Mouse (Mus musculus) gastrocnemius, postnatal 25 days (tissue): ENCODE measurements around the gene Cwc25. TPM values are rescaled to one million over a fixed set of nuclear protein-coding genes. Genes with fewer than 3 reads are reported as not detected.

ENCODE experiments used
- DNase-seq: peaks from one replicate; pipeline ENCODE4 v3.0.0; 2022
- long read RNA-seq, 2 experiments: library from polyadenylated mRNA; stranded (forward); transcript quantifications; one replicate each; pipeline ENCODE4 v2.0.0; 2021
- total RNA-seq, 2 experiments: library from RNA; stranded (reverse); gene quantifications; 1 replicate in 1 of 2; 2 replicates in 1 of 2; pipeline ENCODE4 v1.2.3; 2021

Cwc25 gene
- total RNA-seq: 1 to 10 TPM; 4.9 to 6.4 TPM
- long read RNA-seq, experiment 1, partial matches to known transcripts: 0 of 7 reads
- long read RNA-seq, experiment 1, other reads (novel, unspliced or antisense): 3 of 7 reads
- long read RNA-seq, experiment 2, partial matches to known transcripts: 0 of 3 reads
- long read RNA-seq, experiment 2, other reads (novel, unspliced or antisense): 1 of 3 reads

- peak; percentile 90 for DNase-seq
Measured at GRCm38 (mm10) chr11:97766154-97766881, at the start of gene Cwc25. TSS of gene Cwc25 (minus strand) at chr11:97766556.

GRCm38 (mm10) chr11:97815736-97816135, 49.4 kb upstream of the Cwc25 start:
- DNase-seq: no peak

- no peak for DNase-seq
Measured at GRCm38 (mm10) chr11:97813746-97814515, 47.6 kb upstream of the Cwc25 start.

GRCm38 (mm10) chr11:97813085-97813484, 46.7 kb upstream of the Cwc25 start:
- DNase-seq: no peak

GRCm38 (mm10) chr11:97812491-97812921, 46.1 kb upstream of the Cwc25 start:
- DNase-seq: no peak

- no peak for DNase-seq
Measured at GRCm38 (mm10) chr11:97811569-97812362, 45.4 kb upstream of the Cwc25 start.

- no peak for DNase-seq
Measured at GRCm38 (mm10) chr11:97810970-97811369, 44.6 kb upstream of the Cwc25 start.

GRCm38 (mm10) chr11:97810356-97810755, 44.0 kb upstream of the Cwc25 start:
- DNase-seq: no peak

- DNase-seq: no peak
Measured at GRCm38 (mm10) chr11:97809235-97810121, 43.1 kb upstream of the Cwc25 start.

GRCm38 (mm10) chr11:97808621-97809234, 42.4 kb upstream of the Cwc25 start:
- DNase-seq: peak; percentile 57

GRCm38 (mm10) chr11:97808093-97808492, 41.7 kb upstream of the Cwc25 start:
- DNase-seq: no peak

- DNase-seq: no peak
Measured at GRCm38 (mm10) chr11:97807626-97808025, 41.3 kb upstream of the Cwc25 start.

- no peak for DNase-seq
Measured at GRCm38 (mm10) chr11:97806613-97806964, 40.2 kb upstream of the Cwc25 start.

GRCm38 (mm10) chr11:97805662-97806612, 39.6 kb upstream of the Cwc25 start:
- peak; percentile 46 for DNase-seq

GRCm38 (mm10) chr11:97804841-97805661, 38.7 kb upstream of the Cwc25 start:
- no peak for DNase-seq

GRCm38 (mm10) chr11:97803847-97804246, 37.5 kb upstream of the Cwc25 start:
- no peak for DNase-seq

- DNase-seq: no peak
Measured at GRCm38 (mm10) chr11:97802495-97802894, 36.1 kb upstream of the Cwc25 start.

- no peak for DNase-seq
Measured at GRCm38 (mm10) chr11:97802194-97802470, 35.8 kb upstream of the Cwc25 start.
